Mouse (Mus musculus) layer of hippocampus, postnatal 10 days (tissue): ENCODE measurements around the gene A330070K13Rik. TPM values are rescaled to one million over a fixed set of nuclear protein-coding genes. Genes with fewer than 3 reads are reported as not detected.

Experiments used
- DNase-seq, 2 experiments: peaks; one replicate each; pipeline ENCODE4 v3.0.0; 2021; ENCODE audit warnings: low spot score in 2 of 2
- total RNA-seq, 2 experiments: library from RNA; stranded (reverse); gene quantifications; 2 replicates each; pipeline ENCODE4 v1.2.3; 2021

Gene A330070K13Rik
- total RNA-seq, 2 experiments from 2014 or later, result 1.0 to 2.1 TPM

DNA sequence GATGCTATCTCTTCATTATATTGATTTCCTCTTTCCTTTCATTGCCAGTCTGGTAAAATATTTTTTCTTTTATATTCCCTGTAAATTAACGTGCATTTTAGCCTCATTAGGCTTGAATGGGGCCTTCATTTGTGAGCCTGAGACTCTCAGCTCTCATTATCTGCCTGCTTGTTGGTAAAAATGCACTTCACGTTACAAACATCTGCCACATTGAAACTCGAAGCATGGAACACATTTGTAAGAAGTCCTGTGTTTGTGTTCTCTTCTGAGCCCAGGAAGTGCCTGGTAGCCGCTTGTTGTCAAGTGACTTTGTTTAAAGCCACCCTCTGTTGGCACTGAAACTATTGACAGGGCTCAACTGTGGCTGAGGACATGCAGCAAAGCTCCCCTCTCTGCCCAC lies 53.2 kb downstream of the A330070K13Rik start:
- DNase-seq, result peak in 1 of 2 experiments; percentile 15

DNA sequence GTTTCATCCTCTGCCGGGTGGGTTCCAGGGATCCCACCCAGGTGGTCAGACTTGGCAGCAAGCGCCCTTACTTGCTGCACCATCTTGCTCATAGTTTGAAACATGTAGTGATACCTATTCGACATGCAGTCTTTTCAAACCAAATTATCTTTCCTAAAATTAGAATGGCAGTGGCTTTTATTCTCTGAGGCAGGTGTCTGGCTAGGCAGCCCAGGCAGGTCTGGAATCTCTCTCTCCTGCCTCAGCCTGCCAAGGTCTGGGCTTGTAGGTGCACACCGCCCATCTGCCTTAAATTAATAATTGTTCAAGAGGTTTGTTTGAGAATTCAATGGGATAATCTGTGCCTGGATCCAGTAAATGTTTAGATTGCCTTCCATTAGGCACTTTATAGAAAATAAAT lies 53.6 kb downstream of the A330070K13Rik start:
- no peak for DNase-seq

DNA sequence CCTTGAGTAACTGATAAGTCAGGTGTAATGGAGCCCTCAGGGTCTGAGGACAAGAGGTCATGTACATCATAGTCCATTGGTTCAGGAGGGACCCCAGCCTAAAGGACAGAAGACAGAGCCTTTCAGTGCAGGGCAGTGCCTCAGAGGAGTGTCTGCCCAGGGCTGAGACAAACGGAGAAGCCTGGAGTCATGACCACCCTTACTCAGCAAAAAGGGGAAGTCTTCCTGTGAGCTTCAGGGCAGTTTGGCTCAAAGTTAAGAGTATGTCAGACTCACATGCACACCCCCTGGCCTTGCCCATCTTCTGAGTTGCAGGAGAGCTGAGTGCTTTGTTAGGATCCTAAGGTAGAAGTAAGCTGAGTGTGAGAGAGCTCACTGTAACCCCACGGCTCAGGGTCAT lies 54.5 kb downstream of the A330070K13Rik start:
- no peak for DNase-seq

Other genes with a start within 250 kb of the A330070K13Rik start
- 10 to 100 TPM; 13.1 to 14.0 TPM for gene Kctd7, start 239.8 kb downstream of the A330070K13Rik start, total RNA-seq
- gene Rabgef1, start 212.8 kb downstream of the A330070K13Rik start, total RNA-seq, result 10 to 100 TPM; 31.8 to 38.1 TPM
- gene Tmem248, start 167.6 kb downstream of the A330070K13Rik start, total RNA-seq, result 10 to 100 TPM; 36.1 to 37.0 TPM
- 10 to 100 TPM; 50.5 to 53.1 TPM for gene Sbds, start 129.1 kb downstream of the A330070K13Rik start, total RNA-seq
- 10 to 100 TPM; 16.9 to 18.4 TPM for gene Tyw1, start 129.0 kb downstream of the A330070K13Rik start, total RNA-seq
- gene Caln1, start 15.2 kb downstream of the A330070K13Rik start, total RNA-seq, result 100 to 1,000 TPM; 141 to 152 TPM